Mouse (Mus musculus) forebrain, embryonic 14.5 days (tissue): ENCODE results near the gene 4930507D05Rik. TPM values are rescaled to one million over a fixed set of nuclear protein-coding genes. Genes with fewer than 3 reads are reported as not detected.
A peak's percentile ranks its signal among the peaks of the same experiment; 100 is the strongest.
"Not testable (repeated sequence)": the region's sequence is repeated elsewhere in the genome, so short reads cannot be mapped to it uniquely, and the experiment has no call there.

ENCODE experiments used
- ATAC-seq: fragments of 200-750 bp; cut with Nextera tagmentation; 2 replicates; pipeline ENCODE4 v1.8.0; 2017; ENCODE audit warnings: mild to moderate bottlenecking, moderate library complexity
- DNase-seq: peaks from one replicate; pipeline ENCODE4 v3.0.0-alpha.2; 2015; ENCODE audit warnings: low spot score
- H3K27ac ChIP-seq: fragments of 300-500 bp; sonication (generic); 2 replicates; pipeline ENCODE4 v1.5.1; 2014; ENCODE audit warnings: low read depth, mild to moderate bottlenecking, control low read depth, low read length, moderate library complexity
- H3K27me3 ChIP-seq: fragments of 300-500 bp; sonication (generic); replicated peaks from 2 replicates; pipeline ENCODE4 v1.6.1; 2014; ENCODE audit warnings: low read length, control low read depth, mixed read lengths; ENCODE audit not compliant: control insufficient read depth, insufficient read depth
- H3K36me3 ChIP-seq: fragments of 300-500 bp; sonication (generic); 2 replicates; pipeline ENCODE4 v1.6.1; 2014; ENCODE audit warnings: low read length, control low read depth; ENCODE audit not compliant: control insufficient read depth, insufficient read depth
- H3K4me1 ChIP-seq: fragments of 300-500 bp; sonication (generic); 2 replicates; pipeline ENCODE4 v1.6.1; 2014; ENCODE audit warnings: antibody characterized with exemption, low read length, control low read depth; ENCODE audit not compliant: control insufficient read depth, insufficient read depth
- H3K4me2 ChIP-seq: fragments of 300-500 bp; sonication (generic); 2 replicates; pipeline ENCODE4 v1.6.1; 2014; ENCODE audit warnings: mild to moderate bottlenecking, control low read depth, low read length
- H3K4me3 ChIP-seq: fragments of 300-500 bp; sonication (generic); 2 replicates; pipeline ENCODE4 v1.5.1; 2014; ENCODE audit warnings: low read depth, low read length, control low read depth
- H3K9ac ChIP-seq: fragments of 300-500 bp; sonication (generic); 2 replicates; pipeline ENCODE4 v1.6.1; 2014; ENCODE audit warnings: mild to moderate bottlenecking, low read length, control low read depth, moderate library complexity
- H3K9me3 ChIP-seq: fragments of 300-500 bp; sonication (generic); replicated peaks from 2 replicates; pipeline ENCODE4 v1.6.1; 2016; ENCODE audit warnings: low read length, control low read depth, mixed read lengths; ENCODE audit not compliant: control insufficient read depth
- WGBS: fragments of 180-500 bp; shearing (Covaris S2); extraction: QIAGEN DNeasy Blood & Tissue Kit; methylation state at CpG from one replicate; pipeline ENCODE4 v1.1.7; 2014; 5-methylcytosine and 5-hydroxymethylcytosine counted together
- polyA plus RNA-seq: library from polyadenylated mRNA; unstranded; fragments of >200 nt; fragmentation: Nextera tagmentation; extraction: Ambion mirVana; gene quantifications from 2 replicates; pipeline ENCODE4 v1.2.1, GENCODE M21; 2014

Gene 4930507D05Rik
- polyA plus RNA-seq, 1 experiment from 2014 or later, result 1.4 TPM

- no peaks in the 10 kb centered on the region for H3K36me3 ChIP-seq
- no peak overlapping the region for H3K4me3 ChIP-seq
- H3K27me3 ChIP-seq, result no peaks in the 10 kb centered on the region
- WGBS, result 85% methylated on average over 5 of the region's 5 CpGs
- no peak overlapping the region for H3K4me2 ChIP-seq
- no peak overlapping the region for H3K9ac ChIP-seq
- no peak overlapping the region for H3K27ac ChIP-seq
- H3K9me3 ChIP-seq, result no peaks in the 10 kb centered on the region
- H3K4me1 ChIP-seq, result no peaks in the 10 kb centered on the region
- ATAC-seq (no peak), DNase-seq (no peak)
Measured at GRCm38 (mm10) chr10:62419422-62419821, 29.9 kb upstream of the 4930507D05Rik start.

- Histone ChIP-seq H3K4me1 (no peaks in the 10 kb centered on the region), H3K4me3 (no peak overlapping the region), H3K4me2 (no peak overlapping the region), H3K27ac (no peak overlapping the region), H3K27me3 (no peaks in the 10 kb centered on the region), H3K9me3 (no peaks in the 10 kb centered on the region), H3K36me3 (no peaks in the 10 kb centered on the region), H3K9ac (no peak overlapping the region)
- 76% methylated on average over 6 of the region's 6 CpGs for WGBS
- ATAC-seq (no peak), DNase-seq (no peak)
Measured at GRCm38 (mm10) chr10:62420399-62420798, 28.9 kb upstream of the 4930507D05Rik start.

- no peaks in the 10 kb centered on the region for H3K36me3 ChIP-seq
- ATAC-seq (no peak), DNase-seq (no peak)
- no peaks in the 10 kb centered on the region for H3K27me3 ChIP-seq
- H3K4me3 ChIP-seq, result no peak overlapping the region
- no peak overlapping the region for H3K9ac ChIP-seq
- no peak overlapping the region for H3K4me2 ChIP-seq
- H3K27ac ChIP-seq, result no peak overlapping the region
- no peaks in the 10 kb centered on the region for H3K4me1 ChIP-seq
- WGBS, result 79% methylated on average over 3 of the region's 3 CpGs
- no peaks in the 10 kb centered on the region for H3K9me3 ChIP-seq
Measured at GRCm38 (mm10) chr10:62421127-62421526, 28.2 kb upstream of the 4930507D05Rik start.

- H3K27me3 ChIP-seq, result no peaks in the 10 kb centered on the region
- WGBS, result 57% methylated on average over 15 of the region's 15 CpGs
- ATAC-seq, result no peak
- no peaks in the 10 kb centered on the region for H3K36me3 ChIP-seq
- no peaks in the 10 kb centered on the region for H3K4me1 ChIP-seq
- H3K27ac ChIP-seq, result no peak within 1 kb of the TSS
- H3K9ac ChIP-seq, result no peak within 1 kb of the TSS
- H3K4me3 ChIP-seq, result no peak within 1 kb of the TSS
- no peak for DNase-seq
- no peak within 1 kb of the TSS for H3K4me2 ChIP-seq
- no peaks in the 10 kb centered on the region for H3K9me3 ChIP-seq
Measured at GRCm38 (mm10) chr10:62422255-62422654, 27.0 kb upstream of the 4930507D05Rik start, which contains the start of gene Hkdc1. Hkdc1 (minus strand) TSS chr10:62422491.

- no peak for ATAC-seq
- DNase-seq, result no peak
Measured at GRCm38 (mm10) chr10:62425081-62425871, 24.0 kb upstream of the 4930507D05Rik start.

GRCm38 (mm10) chr10:62430427-62430826, 18.9 kb upstream of the 4930507D05Rik start:
- 95% methylated on average over 5 of the region's 5 CpGs for WGBS
- Histone ChIP-seq H3K4me2 (no peak overlapping the region), H3K27me3 (no peaks in the 10 kb centered on the region), H3K27ac (no peak overlapping the region), H3K4me3 (no peak overlapping the region), H3K36me3 (peaks cover 76% of the 10 kb centered on the region), H3K9me3 (no peaks in the 10 kb centered on the region), H3K4me1 (no peaks in the 10 kb centered on the region), H3K9ac (no peak overlapping the region)
- ATAC-seq, result no peak
- DNase-seq, result no peak

More at GRCm38 (mm10) chr10:62425081-62425871, 24.0 kb upstream of the 4930507D05Rik start:
- H3K4me3 ChIP-seq, result no peak overlapping the region
- H3K4me1 ChIP-seq, result no peaks in the 10 kb centered on the region
- H3K27me3 ChIP-seq, result no peaks in the 10 kb centered on the region
- no peak overlapping the region for H3K27ac ChIP-seq
- H3K9me3 ChIP-seq, result no peaks in the 10 kb centered on the region
- 42% methylated on average over 9 of the region's 9 CpGs for WGBS
- no peak overlapping the region for H3K4me2 ChIP-seq
- H3K36me3 ChIP-seq, result peaks cover 27% of the 10 kb centered on the region
- H3K9ac ChIP-seq, result no peak overlapping the region

GRCm38 (mm10) chr10:62450280-62450640, 971 bp downstream of the 4930507D05Rik start:
- peaks cover 10% of the 10 kb centered on the region; the same call in 1 of the 2 replicates for H3K4me1 ChIP-seq
- H3K9me3 ChIP-seq, result no peaks in the 10 kb centered on the region
- WGBS, result 39% methylated on average over 18 of the region's 18 CpGs
- H3K36me3 ChIP-seq, result peaks cover 28% of the 10 kb centered on the region
- H3K4me2 ChIP-seq, result peak overlapping the region; percentile 63
- no peak; the same call in 1 of the 2 replicates for ATAC-seq
- peak overlapping the region; percentile 84 for H3K9ac ChIP-seq
- H3K27ac ChIP-seq, result peak overlapping the region; percentile 76
- DNase-seq, result no peak
- no peaks in the 10 kb centered on the region for H3K27me3 ChIP-seq
- H3K4me3 ChIP-seq, result peak overlapping the region; percentile 79

GRCm38 (mm10) chr10:62452001-62452400, 2.7 kb downstream of the 4930507D05Rik start:
- peaks cover 26% of the 10 kb centered on the region for H3K36me3 ChIP-seq
- H3K4me2 ChIP-seq, H3K9ac ChIP-seq, H3K4me3 ChIP-seq, ATAC-seq, H3K9me3 ChIP-seq, H3K27me3 ChIP-seq, H3K27ac ChIP-seq, DNase-seq: not testable (repeated sequence)
- H3K4me1 ChIP-seq, result peaks cover 10% of the 10 kb centered on the region; the same call in 1 of the 2 replicates
- WGBS, result 62% methylated on average over 11 of the region's 11 CpGs

GRCm38 (mm10) chr10:62461321-62461720, 12.0 kb downstream of the 4930507D05Rik start:
- Histone ChIP-seq H3K9me3 (no peaks in the 10 kb centered on the region), H3K27me3 (no peaks in the 10 kb centered on the region), H3K9ac (no peak overlapping the region), H3K4me3 (no peak overlapping the region), H3K4me2 (no peak overlapping the region), H3K4me1 (no peaks in the 10 kb centered on the region), H3K36me3 (peaks cover 47% of the 10 kb centered on the region), H3K27ac (no peak overlapping the region)
- ATAC-seq (no peak), DNase-seq (no peak)
